Mouse (Mus musculus): ENCODE results near the gene Gm21719. TPM values are rescaled to one million over a fixed set of nuclear protein-coding genes. Genes with fewer than 3 reads are reported as not detected.
"Not testable (repeated sequence)": the region's sequence is repeated elsewhere in the genome, so short reads cannot be mapped to it uniquely, and the experiment has no call there.

Gm21719 gene
- total RNA-seq (2021): not detected

GRCm38 (mm10) chrY:6682772-6683171 lies at the start of gene Gm21719:
Gene Gm21719 (minus strand): TSS chrY:6682872.
- DNase-seq; intact Hi-C loops (cut with DNase I): not testable (repeated sequence)

Other genes starting within 250 kb of the Gm21719 start
- not detected for gene Gm28919, start 99.3 kb downstream of the Gm21719 start, total RNA-seq (2021)
- gene Gm20830, start 235.4 kb upstream of the Gm21719 start, total RNA-seq (2021): not detected